Mouse (Mus musculus) brain, adult 2 months (tissue): ENCODE data around the gene Snrpn.
"Not testable (repeated sequence)": the region's sequence is repeated elsewhere in the genome, so short reads cannot be mapped to it uniquely, and the experiment has no call there.

ENCODE experiments used
- DNase-seq: peaks from one replicate; pipeline ENCODE4 v3.0.0; 2011; ENCODE audit warnings: low read depth, low spot score

The Snrpn gene

GRCm38 (mm10) chr7:60139742-60140480, at the start of gene Snrpn:
Gene Snrpn (minus strand): TSS chr7:60140219.
- DNase-seq = peak; percentile 63

- DNase-seq = peak; percentile 64
Observed at GRCm38 (mm10) chr7:60170250-60171185, 30.5 kb upstream of the Snrpn start.

- no peak for DNase-seq
Observed at GRCm38 (mm10) chr7:60125332-60125731, 14.7 kb downstream of the Snrpn start.

GRCm38 (mm10) chr7:60123086-60123624, 16.9 kb downstream of the Snrpn start:
- DNase-seq = not testable (repeated sequence)

DNA sequence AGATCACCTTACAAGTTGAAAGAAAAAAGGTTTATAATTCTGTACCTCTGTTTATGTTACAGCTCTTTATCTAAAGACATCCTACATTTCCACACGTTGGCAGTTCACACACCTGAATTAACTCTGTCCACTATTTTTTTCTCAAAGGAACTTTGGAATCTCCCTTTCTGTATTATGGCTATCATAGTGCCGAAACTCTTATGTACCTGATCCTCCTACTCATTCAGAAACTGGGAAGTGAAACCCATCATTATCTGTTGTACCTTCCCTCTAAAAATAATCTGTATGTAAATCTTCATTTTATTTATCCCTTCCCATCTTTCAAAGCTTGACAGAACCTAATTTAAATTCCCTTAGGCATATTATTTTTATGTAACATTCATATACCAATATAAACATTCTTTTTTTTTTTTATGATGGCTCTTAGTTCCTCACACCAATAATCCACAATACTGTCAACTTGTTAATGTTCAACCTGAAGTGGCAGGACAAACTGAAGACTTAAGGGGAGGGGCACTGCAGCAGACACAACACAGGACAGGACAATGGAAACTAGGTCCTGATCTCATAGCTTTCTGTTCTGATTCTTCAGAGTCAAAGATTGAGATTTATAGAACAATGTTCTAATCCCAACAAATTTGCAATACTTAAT, 17.5 kb downstream of the Snrpn start:
- DNase-seq = no peak

- peak; percentile 43 for DNase-seq
Observed at GRCm38 (mm10) chr7:60097154-60097859, 42.7 kb downstream of the Snrpn start.

DNA sequence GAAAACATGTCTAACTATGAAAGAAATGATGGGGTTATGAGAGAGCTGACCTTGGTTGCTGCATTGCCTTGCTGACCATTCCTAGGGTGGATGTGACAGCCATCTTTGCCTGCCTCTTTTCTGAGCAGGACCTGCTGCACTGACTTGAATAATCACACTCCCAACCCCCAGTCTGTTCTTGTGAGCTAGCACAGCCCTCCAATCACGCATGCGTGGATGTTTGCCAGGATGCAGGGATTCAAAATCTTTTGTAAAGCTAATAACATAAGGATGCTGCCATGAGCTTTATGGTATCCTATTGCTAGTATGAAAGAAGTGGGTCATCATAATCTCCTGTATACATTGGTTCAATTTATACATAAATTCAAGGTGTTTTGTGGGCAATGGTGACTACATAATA, 63.7 kb downstream of the Snrpn start:
- no peak for DNase-seq

- DNase-seq = peak; percentile 83
Observed at GRCm38 (mm10) chr7:60047481-60048201, 92.4 kb downstream of the Snrpn start.

- DNase-seq = no peak
Observed at GRCm38 (mm10) chr7:60013186-60013585, 126.8 kb downstream of the Snrpn start.

GRCm38 (mm10) chr7:60007727-60008360, 132.2 kb downstream of the Snrpn start:
- peak; percentile 31 for DNase-seq

DNA sequence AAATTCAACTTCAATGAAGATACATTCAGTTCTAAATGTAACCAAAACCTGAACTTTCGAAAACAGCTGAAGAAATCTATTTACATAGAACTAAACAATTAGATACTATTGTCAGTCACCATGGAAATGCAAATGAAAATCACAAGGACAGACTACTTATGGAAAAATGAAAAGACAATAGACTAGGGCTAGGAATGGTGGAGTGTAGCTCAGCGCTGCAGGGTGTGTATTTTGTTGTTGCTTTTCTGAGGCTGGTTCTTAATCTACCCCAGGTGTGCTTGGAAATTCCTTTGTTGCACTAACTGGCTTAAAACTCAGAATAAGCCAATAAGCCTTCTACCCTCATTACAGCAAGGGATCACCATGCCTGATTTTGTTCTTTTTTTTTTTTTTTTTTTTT, 133.8 kb downstream of the Snrpn start:
- DNase-seq = no peak

DNA sequence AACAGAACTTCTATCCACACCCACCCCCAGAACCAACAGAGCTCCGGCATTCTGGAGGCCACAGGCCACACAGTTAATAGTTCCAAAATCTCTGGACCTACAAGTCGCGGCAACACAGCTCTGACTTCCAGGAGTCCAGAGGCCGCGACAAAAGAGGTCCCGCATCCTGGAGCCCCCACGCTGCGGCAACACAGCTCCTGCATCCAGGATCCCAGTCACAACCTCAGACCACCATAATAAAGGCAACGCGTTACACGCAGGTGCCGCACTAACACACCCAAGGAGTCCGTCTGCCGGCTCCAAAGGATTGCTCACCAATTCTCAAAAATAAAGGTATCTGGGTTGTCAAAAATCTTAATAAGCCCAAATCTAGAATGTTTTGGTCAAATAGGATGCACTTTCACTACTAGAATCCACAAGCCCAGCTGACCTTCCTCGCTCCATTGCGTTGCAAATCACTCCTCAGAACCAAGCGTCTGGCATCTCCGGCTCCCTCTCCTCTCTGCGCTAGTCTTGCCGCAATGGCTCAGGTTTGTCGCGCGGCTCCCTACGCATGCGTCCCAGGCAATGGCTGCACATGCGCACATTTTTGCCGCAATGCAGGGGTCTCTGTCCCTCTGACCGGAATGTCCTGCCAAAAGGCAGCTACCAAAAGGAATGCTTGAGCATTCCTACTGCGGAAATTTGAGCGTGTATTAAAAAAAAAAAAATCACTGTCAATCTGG, 135.3 kb downstream of the Snrpn start, which contains the start of the genes Snurf and Gm38393:
Snurf (minus strand) TSS at position 444 of the 725 bp plus-strand sequence.
Gm38393 (minus strand) TSS at position 459 of the 725 bp plus-strand sequence.
- DNase-seq = peak; percentile 94

GRCm38 (mm10) chr7:60003921-60004605, 136.0 kb downstream of the Snrpn start:
- peak; percentile 64 for DNase-seq

DNA sequence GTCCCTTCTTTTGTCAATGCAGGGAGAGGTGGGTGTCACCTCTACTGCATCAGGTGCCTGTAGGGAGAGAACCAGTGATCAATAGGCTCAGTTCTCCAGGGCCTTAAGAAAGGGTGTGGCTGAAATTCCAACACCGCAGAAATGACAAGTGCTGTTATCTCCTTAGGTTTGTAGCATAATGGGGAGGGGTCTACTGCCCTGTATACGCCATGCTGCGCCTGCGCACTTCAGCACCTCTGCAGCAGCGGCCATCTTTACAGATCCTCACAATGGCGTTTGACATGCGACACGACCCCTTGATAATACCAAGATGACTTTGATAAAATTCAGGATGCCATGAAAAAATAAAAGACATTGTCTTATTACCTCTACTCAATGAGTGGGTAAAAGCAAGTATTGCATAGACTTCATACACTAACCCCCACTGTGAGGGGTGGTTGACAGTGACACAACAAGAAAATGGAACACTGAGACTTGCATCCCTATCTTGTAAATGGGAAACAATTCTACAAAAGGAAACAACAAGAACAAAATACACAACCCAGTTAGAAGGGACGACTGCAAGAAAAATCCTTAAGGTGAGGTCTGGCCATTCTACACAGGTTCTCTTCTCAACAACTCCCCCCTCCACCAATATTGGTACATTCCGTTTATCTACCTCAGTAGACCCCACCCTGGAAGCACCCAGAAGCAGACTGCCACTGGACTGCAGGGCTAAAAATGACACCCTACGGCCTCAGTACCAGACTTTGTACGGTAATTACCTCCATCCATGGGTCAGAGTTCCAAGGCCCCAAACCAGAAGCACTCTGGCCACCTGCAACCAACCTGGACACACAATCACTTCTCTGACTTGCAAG, 136.8 kb downstream of the Snrpn start:
- peak; percentile 74 for DNase-seq

GRCm38 (mm10) chr7:59978646-59979045, 161.4 kb downstream of the Snrpn start:
- no peak for DNase-seq
